Mouse (Mus musculus): Measurements from ENCODE around the gene Insr.

Gene Insr

DNA sequence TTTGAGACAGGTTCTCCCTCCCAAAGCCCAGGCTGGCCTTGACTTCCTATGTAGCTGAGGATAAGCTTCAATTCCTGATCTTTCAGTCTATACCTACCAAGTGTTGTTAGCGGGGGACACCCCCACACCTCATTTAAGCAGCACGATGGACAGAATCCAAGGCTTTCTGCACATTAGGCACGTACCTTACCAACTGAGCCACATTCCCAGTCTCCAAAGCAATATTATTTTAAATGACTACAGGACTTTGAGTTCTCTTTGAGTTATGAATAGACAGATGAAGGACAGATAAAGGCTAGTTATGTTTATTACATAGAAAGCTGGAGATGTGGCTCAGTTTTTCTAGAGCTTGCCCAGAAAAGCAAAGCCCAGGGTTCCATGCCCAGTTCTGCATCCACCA lies 5.6 kb downstream of the Insr start:
- no peak for DNase-seq

DNA sequence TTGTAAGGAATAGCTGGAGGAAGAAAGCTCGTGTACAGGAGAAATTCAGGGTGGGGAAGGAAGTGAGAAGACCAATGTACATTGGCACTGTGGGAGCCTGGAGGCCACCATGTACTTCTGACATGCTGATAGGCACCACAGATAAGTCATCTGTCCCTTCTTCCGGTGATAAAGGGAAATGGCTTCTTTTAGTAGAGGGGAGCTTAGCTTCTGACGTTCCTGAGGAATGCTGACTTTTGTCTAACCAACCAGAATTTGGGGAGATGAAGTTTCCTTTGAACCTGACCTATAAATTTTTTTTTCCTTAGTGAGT lies 12.0 kb downstream of the Insr start:
- DNase-seq, result no peak

DNA sequence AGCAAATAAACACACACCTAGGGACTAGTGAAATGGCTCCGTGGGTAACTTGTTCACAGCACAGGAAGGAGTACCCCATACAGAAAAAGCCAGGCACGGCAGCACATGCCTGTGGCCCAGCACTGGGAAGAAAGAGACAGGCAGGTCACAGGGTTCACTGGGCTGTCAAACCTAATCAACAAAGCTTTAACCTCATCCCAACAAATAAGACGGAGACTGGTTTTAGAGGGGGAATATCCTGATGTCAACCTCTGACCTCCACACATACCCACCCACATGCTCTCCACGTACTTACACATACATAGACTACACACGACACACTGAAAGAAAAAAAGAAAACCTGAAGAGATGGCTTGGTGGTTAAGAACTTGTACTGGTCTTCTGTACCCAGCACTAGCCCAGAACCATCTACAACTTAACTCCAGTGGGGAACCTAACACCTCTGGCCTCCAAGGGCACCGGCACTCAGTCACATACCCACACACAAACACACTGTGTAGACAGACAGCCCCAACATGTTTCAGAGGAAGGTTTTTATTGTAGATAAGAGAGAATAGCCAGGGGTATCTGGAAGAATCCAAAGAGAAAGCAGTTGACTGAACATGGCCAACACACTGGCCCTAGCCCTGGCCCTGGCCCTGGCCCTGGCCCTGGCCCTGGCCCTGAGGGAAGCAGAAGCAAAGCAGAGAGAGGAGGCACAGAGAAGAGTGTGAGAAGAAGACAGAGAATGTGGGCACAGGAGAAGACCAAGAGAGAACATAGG lies 12.6 kb downstream of the Insr start:
- DNase-seq, result no peak

DNA sequence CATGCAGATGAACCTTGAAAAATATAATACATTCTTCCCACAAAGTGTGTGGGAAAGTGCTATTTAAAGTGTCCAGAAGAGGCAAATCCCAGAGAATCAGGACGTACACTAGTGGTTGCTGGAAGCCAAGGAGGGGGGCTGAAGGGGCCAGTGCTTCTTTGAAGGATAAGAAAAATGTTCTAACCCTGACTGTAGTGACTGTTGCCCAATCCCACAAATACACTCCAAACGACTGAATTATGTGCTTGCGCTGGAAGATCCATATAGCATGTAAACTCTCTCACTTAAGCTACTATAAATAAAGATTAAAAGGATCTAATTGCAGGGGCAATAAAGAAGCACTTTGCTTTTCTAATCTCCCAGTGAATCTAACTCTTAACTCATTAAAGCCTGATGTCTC lies 14.2 kb downstream of the Insr start:
- no peak for DNase-seq

DNA sequence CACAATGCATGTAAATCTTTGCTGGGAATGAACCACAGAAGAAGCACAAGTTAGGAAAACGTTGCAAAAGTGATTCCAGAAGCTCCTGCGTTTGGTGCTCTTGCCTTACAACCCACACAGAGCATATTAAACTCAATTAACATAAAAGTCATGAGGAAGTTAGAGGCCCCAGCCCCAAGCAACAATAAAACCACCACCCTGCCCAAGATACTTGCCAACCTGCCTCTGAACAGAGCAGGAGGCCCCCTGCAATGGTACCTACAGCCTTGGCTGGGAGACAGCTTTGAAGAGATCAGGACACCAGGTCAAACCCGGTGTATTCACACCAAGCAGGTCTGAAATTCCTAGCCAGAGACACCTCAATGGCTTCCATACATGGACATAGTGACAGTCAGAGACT lies 16.6 kb downstream of the Insr start:
- no peak for DNase-seq

DNA sequence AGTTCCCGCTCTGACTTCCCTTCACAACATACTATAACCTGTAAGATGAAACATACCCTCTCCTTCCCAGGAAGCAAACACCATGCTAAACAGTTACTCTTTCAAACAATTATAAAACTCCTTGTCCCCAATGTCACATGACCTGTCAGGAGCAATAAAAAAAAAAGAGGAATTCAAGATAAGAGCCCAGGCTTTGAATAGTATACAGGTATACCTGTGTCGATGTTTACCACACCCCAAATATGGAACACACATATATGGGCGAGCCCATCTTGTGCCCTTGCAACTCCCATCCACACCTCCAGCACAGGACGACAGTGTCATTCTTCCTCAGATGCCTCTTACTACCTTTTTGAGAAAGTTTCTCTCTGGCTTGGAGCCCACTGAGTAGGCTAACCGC lies 18.3 kb downstream of the Insr start:
- DNase-seq, result no peak

DNA sequence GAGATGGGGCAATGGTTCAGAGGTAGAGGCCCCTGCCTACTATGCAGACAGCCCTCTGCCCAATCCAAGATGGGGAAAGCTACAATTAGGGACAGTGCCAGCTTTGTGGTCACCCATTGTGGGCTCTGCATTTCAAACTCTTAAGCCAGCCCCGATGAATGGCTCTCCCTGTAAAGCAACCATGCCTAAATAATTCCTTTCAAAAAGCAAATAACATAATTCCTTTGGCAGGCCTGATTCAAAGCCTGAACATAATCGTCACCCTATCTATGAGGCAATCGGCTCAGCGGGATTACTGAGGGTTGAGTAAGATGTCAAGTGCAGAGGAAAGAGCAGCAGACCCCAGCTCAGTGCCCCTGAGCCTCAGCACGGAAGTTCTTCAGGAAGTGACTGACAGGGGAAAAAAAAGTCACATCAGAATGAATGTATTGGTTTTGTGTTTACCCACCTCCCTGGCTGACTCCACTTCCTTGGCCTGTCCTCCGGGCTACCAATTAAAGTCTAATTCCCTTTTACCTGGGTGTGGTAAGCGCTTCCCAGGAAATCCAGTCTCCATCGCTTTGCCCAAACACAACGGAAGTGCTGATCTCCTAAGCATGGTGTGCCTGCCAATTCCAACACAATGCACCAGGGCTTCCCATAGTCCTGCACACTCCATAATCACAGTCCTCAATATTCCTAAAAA lies 19.1 kb downstream of the Insr start:
- DNase-seq, result no peak

DNA sequence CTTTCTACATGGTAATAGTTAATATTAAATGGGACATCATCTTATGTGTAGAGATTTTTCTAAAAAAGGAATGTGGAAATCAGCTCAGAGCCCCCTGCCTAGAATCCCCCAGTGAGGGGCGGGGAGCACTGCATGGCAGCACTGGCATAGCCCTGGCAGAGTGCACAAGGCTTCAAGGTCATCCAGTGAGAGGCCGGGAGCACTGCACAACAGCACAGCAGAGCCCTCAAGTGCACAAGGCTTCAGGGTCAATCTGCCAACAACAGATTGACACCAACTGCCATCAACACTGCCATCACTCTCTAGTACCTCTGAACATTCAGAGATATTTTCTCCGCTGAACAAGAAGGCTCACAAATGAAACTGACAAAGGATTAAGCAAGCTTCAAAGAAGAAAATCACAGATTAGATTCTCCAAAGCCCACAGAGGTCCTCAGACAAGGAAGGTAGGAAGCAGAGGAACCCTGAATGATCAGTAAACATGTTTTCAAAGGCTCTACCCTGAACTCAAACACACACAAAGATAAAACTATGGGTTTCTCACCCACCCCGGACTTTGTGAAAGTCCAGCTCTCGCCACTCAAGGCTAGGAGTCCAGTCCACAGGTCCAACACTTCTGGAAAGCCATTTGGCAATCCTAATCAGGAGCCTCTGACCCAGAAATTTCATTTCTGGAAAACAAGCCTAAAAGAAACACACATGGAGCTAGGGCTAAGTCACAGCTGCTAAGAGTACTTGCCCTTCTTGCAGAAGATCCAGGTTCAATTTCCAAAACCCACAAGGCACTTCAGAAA lies 23.1 kb downstream of the Insr start:
- no peak for DNase-seq

DNA sequence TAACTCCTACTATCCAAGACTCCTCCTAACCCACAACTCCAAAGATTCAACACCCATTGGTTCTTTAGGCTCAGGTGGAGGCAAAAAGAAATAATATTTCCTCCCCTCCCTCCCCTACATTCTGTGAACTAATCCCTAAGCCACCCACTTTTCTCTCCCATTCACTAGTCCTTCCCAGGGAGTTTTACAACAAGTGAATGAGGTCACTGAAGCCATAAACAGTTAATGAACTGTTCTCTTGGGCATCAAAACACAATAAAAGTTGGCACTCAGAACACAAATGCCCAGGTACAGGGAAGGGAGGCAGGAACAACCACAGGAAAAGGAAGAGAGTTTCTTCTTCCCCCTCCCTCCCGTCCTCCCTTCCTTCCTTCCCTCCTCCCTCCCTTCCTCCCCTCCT lies 24.1 kb downstream of the Insr start:
- no peak for DNase-seq

DNA sequence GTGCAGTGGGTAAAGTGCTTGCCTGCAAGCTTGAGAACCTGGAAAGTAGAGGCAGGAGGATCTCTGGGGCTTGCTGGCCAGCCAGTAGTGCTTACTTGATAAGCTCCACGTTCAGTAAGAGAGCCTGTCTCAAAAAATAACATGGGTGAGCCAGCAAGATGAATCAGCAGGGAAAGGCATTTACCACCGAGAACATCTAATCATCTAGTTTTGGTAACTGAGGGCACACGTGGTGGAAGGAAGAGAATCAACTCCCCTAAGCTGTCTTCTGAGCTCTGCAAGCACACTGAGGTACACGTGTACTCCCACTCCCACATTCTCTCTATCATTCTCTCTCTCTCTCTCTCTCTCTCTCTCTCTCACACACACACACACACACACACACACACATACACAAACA lies 26.2 kb downstream of the Insr start:
- DNase-seq, result no peak

DNA sequence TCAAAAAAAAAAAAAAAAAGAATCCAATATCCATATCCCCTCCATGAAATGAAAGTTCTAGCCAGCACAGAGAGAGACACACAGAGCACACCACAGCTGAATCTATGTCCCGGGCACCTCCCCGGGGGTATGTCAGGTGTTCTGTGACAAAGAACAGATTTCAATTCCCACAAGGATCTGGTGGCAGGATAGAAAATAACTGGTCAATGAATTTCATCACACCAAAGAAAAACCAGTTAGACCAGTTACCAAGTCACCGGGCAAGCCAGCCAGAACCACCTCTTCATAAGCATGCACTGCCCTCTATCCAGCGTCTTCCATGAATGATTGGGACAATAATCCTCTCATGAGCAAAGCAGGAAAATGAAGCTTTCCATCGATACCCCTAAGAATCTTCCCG lies 26.8 kb downstream of the Insr start:
- DNase-seq, result no peak

DNA sequence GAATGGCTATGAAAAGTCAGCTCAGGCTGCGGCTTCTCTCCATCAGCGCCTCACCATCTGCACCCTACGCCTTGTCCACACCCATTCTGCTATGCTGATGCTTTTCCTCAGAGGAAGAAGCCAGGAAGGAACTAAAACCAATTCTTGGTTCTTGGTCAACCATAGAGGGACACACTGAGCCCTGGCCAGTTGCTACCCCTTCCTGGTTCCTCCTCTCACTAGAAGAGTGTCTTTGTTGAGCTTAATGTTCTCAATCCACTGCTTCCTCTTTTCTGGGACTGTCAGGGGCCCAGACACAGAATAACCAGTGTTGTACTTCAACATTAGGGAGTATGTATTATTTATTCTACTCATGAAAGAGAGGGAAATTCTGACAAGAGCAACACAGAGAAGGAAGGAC lies 28.3 kb downstream of the Insr start:
- DNase-seq, result no peak

DNA sequence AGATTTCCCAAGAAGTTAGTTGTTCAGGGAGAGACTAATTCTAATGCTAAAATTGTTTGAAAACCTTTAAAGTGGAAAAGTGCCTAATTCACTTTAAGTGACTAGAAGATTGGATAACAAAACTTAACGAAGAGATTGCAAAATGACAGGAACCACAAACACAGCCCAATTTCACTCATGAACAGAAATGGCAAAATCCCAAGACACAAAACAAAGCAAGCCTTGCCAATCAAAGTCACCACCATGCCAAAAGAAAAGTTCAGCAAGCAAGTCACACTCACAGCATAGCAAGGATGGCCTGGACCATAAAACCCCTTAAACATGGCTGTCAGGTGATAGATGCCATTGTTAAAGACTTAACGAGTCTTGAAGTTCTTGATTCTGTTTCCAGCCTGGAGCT lies 29.5 kb downstream of the Insr start:
- no peak for DNase-seq

DNA sequence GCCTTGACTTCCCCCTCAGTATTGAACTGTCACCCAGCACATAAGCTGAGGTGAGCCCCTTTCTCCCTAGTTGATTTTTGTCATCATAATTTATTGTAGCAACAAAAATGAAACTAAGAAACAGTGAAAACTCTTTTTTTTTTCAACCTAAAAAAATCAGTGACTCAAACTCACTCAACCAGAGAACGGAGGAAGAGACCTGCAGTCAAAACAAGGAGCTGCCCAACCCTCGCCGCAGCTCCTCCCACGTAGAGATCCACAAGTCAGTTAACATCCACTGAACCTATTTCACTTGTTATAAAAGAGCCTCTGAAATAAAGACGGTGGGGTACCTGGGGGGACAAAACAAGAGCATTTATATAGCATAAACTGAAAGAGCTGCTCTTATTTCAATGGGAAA lies 30.7 kb downstream of the Insr start:
- DNase-seq, result no peak

DNA sequence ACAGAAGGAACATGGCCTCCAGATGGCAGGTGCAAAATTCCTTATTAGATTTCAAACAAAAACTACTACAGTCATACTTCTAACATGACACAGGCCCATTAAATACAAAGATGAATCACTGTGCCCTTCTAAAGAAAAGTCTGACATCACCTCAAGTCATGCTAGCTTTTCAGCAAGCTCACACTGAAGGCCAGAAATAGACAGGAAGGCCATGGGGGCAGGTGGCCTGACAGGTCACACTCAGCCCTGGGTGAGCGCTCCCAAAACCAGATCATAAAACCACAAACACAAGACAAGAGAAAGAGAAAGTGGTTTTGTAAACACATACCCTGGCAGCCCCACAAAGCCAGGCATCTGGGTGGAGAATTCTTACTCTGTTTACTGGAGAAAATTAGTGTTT lies 32.3 kb downstream of the Insr start:
- DNase-seq, result no peak

DNA sequence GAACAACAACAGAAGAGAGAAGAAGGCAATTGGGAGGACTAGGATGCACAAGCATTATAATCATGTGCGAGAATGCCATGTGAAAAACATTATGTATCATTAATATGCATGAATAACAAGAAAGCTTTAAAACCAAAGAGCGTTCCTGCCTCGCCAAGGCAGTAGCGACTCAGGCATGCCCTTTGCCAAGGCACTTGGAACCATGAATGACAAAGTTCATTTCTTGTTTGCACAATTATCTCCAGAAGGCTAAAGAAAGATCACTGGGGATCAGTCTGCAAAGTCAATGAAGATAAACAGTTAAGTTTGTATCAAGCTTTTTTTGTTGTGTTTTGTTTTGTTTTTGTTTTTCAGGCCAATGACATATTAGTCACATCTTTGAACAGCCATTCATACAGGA lies 36.2 kb downstream of the Insr start:
- DNase-seq, result no peak

DNA sequence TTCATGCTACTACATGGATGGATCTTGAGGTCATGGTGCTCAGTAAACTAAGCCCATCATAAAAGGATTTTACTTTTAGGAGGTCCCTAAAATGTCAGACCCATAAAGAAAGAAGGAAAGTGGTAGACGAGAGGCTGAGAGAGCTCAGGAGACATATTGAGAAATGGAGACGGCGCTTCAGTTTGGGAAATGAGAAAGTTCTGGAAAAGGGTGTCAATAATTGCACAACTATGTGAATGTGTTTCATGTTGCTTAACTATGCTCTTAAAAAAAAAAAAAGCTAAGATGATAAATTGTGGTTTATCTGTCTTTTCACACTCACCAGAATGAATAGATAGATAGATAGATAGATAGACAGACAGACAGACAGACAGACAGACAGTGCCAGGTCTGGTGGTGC lies 38.7 kb downstream of the Insr start:
- DNase-seq, result no peak

DNA sequence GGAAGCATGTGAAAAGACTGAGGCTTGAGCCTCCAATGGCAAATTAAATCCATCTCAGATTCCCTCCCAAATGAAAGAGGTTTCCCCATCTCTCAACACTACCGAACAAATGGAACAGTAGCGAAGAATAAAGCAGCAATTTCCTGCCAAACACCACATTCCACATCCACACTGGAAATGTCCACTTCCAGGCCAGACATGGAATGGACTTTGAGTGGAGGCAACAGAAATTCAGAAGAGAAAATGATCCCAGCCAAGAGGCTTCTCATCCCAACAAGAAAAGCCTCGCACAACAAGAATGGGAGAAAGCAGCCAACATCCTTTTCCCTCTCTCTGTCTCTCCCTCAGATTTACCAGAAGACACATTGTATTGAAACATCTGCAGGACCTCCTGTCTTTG lies 39.8 kb downstream of the Insr start:
- DNase-seq, result no peak

DNA sequence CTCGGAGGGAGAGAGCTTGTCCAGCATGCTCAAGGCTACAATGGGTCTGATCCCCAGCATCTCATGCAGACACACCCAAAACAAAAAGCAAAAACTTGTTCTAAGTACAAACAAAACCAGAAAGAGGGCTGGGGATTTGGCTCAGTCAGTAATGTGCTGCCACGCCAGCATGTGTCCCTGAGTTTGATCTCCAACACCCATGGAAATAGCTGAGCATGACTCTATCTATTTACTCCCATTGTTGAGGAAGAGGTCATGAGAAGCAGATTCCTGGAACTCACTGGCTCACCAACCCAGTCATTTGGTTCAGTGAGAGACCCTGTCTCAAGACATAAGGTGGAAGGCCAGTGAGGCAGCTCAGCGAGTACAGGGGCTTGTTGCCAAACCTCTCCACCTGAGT lies 40.6 kb downstream of the Insr start:
- no peak for DNase-seq

DNA sequence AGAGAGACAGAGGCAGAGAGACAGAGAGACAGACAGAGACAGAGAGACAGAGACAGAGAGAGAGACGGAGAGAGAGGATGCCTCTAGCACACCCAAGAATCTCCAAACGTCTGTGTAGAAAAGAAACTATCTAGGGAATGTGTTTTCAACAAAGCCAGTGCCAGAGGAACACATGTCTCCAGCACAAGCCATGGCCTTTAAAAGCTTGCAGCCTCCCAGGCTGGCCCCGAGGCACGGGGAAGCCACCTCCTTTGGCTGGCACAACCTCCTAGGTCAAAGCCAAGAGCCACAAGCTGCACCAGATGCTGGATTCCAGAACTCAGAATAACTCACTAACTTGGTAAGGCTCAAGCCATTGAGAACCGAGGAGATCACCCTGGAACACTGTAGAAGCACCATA lies 42.1 kb downstream of the Insr start:
- no peak for DNase-seq

DNA sequence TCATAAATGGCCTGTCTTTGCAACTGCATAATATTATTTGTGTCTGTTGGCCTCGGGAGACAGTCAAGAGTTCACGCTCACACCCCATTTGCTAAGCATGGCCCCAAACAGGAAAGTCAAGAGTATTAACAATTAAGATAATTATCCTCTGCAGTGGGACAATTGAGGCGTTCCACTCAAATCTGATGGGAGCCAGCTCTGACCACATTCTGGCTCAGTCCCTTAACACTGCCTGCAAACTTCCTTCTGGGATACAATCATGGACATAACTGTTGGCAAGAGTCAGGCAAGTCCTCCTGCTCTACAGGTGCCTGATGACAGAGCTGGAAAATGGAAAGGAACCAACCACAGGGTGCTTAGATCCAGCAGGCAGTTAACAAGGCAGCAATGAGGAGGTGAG lies 43.1 kb downstream of the Insr start:
- no peak for DNase-seq

DNA sequence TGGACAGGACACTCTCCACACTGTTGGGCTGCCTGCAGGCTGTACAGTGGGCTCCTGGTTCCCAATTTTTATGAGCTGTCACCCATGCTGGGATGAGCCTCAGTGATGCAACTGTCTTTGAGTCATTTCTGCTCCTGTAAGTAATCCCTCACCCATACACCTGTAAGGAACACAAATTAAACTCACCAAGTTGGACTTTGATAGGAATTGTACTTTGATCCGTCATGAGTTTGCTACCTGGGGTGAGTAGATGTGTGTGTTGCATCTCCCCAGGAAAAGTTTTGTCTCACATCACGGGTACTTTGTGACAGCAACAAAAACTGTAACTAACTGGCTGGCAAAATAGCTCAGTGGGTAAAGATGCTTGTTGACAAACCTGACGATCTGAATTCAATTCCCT lies 44.8 kb downstream of the Insr start:
- no peak for DNase-seq

DNA sequence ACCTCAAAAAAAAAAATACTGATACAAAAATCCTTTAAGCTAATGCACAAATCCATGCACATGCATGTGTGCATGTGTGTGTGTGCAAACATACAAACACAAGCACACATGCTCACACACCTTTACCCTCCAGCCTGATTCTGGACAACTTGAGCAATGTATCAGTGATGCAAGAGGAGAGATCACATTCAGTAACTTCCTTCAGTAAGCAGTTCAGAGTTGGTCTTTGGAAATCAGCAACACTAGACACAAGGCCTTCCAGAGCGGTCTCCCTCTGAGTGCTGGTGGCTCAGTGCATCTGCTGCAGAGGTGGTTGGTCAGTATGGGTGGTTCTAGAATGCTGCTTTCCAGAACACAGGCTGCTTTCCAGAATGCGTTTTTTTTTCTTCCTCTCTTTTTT lies 46.8 kb downstream of the Insr start:
- no peak for DNase-seq
